Mouse (Mus musculus) cerebellum, adult 2 months (tissue): ENCODE results near the gene Igf2r.

ENCODE experiments used
- CTCF ChIP-seq: fragments of 200-500 bp; IDR thresholded peaks from 2 replicates; pipeline ENCODE4 v1.5.1; 2011; ENCODE audit warnings: low read depth, mild to moderate bottlenecking, control low read depth, low read length, moderate library complexity, borderline replicate concordance; ENCODE audit not compliant: insufficient read depth
- POLR2A ChIP-seq: fragments of 200-500 bp; IDR thresholded peaks from 2 replicates; pipeline ENCODE4 v1.6.1; 2011; ENCODE audit warnings: low read length, control low read depth, borderline replicate concordance; ENCODE audit not compliant: insufficient read depth

DNA sequence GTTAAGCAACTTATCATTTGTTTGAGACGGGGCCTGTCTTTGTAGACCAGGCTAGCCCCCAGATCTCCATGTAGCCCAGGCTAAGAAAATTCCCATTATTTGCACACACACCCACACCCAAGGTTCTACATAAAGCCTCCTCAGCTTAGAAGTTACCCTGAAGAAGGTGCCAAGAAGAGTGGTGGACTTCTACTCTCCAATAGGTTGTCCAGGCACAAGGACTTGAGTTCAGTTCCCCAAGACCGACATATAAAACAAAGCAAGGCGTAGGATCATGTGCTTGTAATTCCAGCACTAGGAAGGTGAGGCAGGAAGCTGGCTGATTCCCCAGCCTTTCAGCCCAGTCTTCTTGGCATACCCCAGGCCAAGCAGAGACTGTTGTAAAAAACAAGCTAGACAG, 29.1 kb upstream of the Igf2r start:
- TF ChIP-seq POLR2A (no peak), CTCF (no peak)
